Mouse (Mus musculus) small intestine, adult 2 months (tissue): ENCODE data around the gene Cdc45. TPM values are rescaled to one million over a fixed set of nuclear protein-coding genes. Genes with fewer than 3 reads are reported as not detected.

Source experiments
- H3K27ac ChIP-seq: fragments of 200-500 bp; 2 replicates; pipeline ENCODE4 v1.5.1; 2012; ENCODE audit warnings: low read depth, low read length, control low read depth, inconsistent platforms; ENCODE audit not compliant: insufficient read depth
- H3K27me3 ChIP-seq: fragments of 200-500 bp; 2 replicates; pipeline ENCODE4 v1.6.1; 2012; ENCODE audit warnings: mild to moderate bottlenecking, moderate library complexity, low read length, inconsistent platforms; ENCODE audit not compliant: control insufficient read depth, insufficient read depth
- H3K36me3 ChIP-seq: fragments of 200-500 bp; 2 replicates; pipeline ENCODE4 v1.6.1; 2012; ENCODE audit warnings: mild to moderate bottlenecking, low read length, control low read depth, inconsistent platforms; ENCODE audit not compliant: control insufficient read depth, insufficient read depth
- H3K4me1 ChIP-seq: fragments of 200-500 bp; 2 replicates; pipeline ENCODE4 v1.6.1; 2012; ENCODE audit warnings: low read length, inconsistent platforms, mixed read lengths; ENCODE audit not compliant: control insufficient read depth, insufficient read depth, insufficient read length
- H3K4me3 ChIP-seq: fragments of 200-500 bp; 2 replicates; pipeline ENCODE4 v1.5.1; 2012; ENCODE audit warnings: low read depth, mild to moderate bottlenecking, control low read depth, inconsistent platforms, low read length, moderate library complexity
- CTCF ChIP-seq: fragments of 200-500 bp; IDR thresholded peaks from 2 replicates; pipeline ENCODE4 v1.5.1; 2012; ENCODE audit warnings: low read depth, mild to moderate bottlenecking, control low read depth, inconsistent platforms, low read length, moderate library complexity, mixed read lengths; ENCODE audit not compliant: insufficient replicate concordance, insufficient read length; ENCODE audit errors: extremely low read depth
- POLR2A ChIP-seq: fragments of 200-500 bp; IDR thresholded peaks from 2 replicates; pipeline ENCODE4 v1.6.1; 2012; ENCODE audit warnings: low read depth, mild to moderate bottlenecking, control low read depth, inconsistent platforms, low read length, moderate library complexity
- WGBS: fragments of 180-500 bp; shearing (Covaris S2); methylation state at CpG from one replicate; pipeline ENCODE4 v1.1.7; 2018; 5-methylcytosine and 5-hydroxymethylcytosine counted together
- polyA plus RNA-seq: library from polyadenylated mRNA; depleted of rRNA; stranded (reverse); fragments of >200 nt; gene quantifications from 2 replicates; pipeline ENCODE4 v1.2.3, GENCODE M21; 2012

Gene Cdc45
- polyA plus RNA-seq, 1 experiment, result 6.6 TPM

- H3K4me1 ChIP-seq, result peaks cover 3% of the 10 kb centered on the region; the same call in 1 of the 2 replicates
- WGBS, result 13% methylated on average over 3 of the region's 3 CpGs
- no peaks in the 10 kb centered on the region for H3K27me3 ChIP-seq
- TF ChIP-seq CTCF (no peak), POLR2A (no peak)
- no peak overlapping the region for H3K4me3 ChIP-seq
- peaks cover 23% of the 10 kb centered on the region for H3K36me3 ChIP-seq
- no peak overlapping the region for H3K27ac ChIP-seq
These were observed 24.3 kb upstream of the Cdc45 start for GRCm38 (mm10) chr16:18836073-18836467.

GRCm38 (mm10) chr16:18833486-18833885 lies 21.7 kb upstream of the Cdc45 start:
- 84% methylated on average over 2 of the region's 2 CpGs for WGBS

GRCm38 (mm10) chr16:18829102-18829501 lies 17.3 kb upstream of the Cdc45 start:
- TF ChIP-seq POLR2A (no peak), CTCF (no peak)
- H3K36me3 ChIP-seq, result peaks cover 68% of the 10 kb centered on the region
- H3K4me3 ChIP-seq, result no peak overlapping the region
- no peak overlapping the region for H3K27ac ChIP-seq
- no peaks in the 10 kb centered on the region for H3K27me3 ChIP-seq
- 87% methylated on average over 6 of the region's 6 CpGs for WGBS
- H3K4me1 ChIP-seq, result no peaks in the 10 kb centered on the region

More at GRCm38 (mm10) chr16:18833486-18833885, 21.7 kb upstream of the Cdc45 start:
- peaks cover 39% of the 10 kb centered on the region for H3K36me3 ChIP-seq
- TF ChIP-seq POLR2A (no peak), CTCF (no peak)
- no peaks in the 10 kb centered on the region for H3K27me3 ChIP-seq
- peaks cover 3% of the 10 kb centered on the region; the same call in 1 of the 2 replicates for H3K4me1 ChIP-seq
- H3K4me3 ChIP-seq, result no peak overlapping the region
- H3K27ac ChIP-seq, result no peak overlapping the region

- TF ChIP-seq POLR2A, result no peak
- TF ChIP-seq CTCF, result no peak
- H3K27me3 ChIP-seq, result no peaks in the 10 kb centered on the region
- peaks cover 66% of the 10 kb centered on the region for H3K36me3 ChIP-seq
- no peak overlapping the region for H3K4me3 ChIP-seq
- H3K4me1 ChIP-seq, result no peaks in the 10 kb centered on the region
- WGBS, result 89% methylated on average over 3 of the region's 3 CpGs
- H3K27ac ChIP-seq, result no peak overlapping the region
These were observed 16.8 kb upstream of the Cdc45 start for GRCm38 (mm10) chr16:18828630-18829029.

- Histone ChIP-seq H3K36me3 (peaks cover 77% of the 10 kb centered on the region), H3K27me3 (no peaks in the 10 kb centered on the region), H3K4me1 (no peaks in the 10 kb centered on the region), H3K4me3 (no peak overlapping the region), H3K27ac (no peak overlapping the region)
- no peak for TF ChIP-seq POLR2A
- TF ChIP-seq CTCF, result no peak
- 75% methylated on average over 4 of the region's 4 CpGs for WGBS
These were observed 11.1 kb upstream of the Cdc45 start for GRCm38 (mm10) chr16:18822925-18823324.

- Histone ChIP-seq H3K4me1 (no peaks in the 10 kb centered on the region), H3K36me3 (peaks cover 77% of the 10 kb centered on the region), H3K27me3 (no peaks in the 10 kb centered on the region), H3K27ac (no peak overlapping the region), H3K4me3 (no peak overlapping the region)
- WGBS, result 82% methylated on average over 1 of the region's 1 CpGs
- TF ChIP-seq CTCF (no peak), POLR2A (no peak)
These were observed 10.6 kb upstream of the Cdc45 start for GRCm38 (mm10) chr16:18822356-18822755.

- WGBS, result under 1% methylated on average over 31 of the region's 31 CpGs
- no peaks in the 10 kb centered on the region for H3K4me1 ChIP-seq
- H3K27ac ChIP-seq, result peak overlapping the region; percentile 81
- H3K27me3 ChIP-seq, result no peaks in the 10 kb centered on the region
- peaks cover 21% of the 10 kb centered on the region for H3K36me3 ChIP-seq
- H3K4me3 ChIP-seq, result peak overlapping the region; percentile 98
- TF ChIP-seq CTCF, result no peak
- no peak for TF ChIP-seq POLR2A
These were observed 661 bp upstream of the Cdc45 start for GRCm38 (mm10) chr16:18812385-18812910.
